Mouse (Mus musculus) cortical plate, adult 2 months (tissue): ENCODE results near the gene Arhgef26.

Source experiments
- CTCF ChIP-seq: fragments of 200-500 bp; IDR thresholded peaks from 2 replicates; pipeline ENCODE4 v1.5.1; 2011; ENCODE audit warnings: mild to moderate bottlenecking, control low read depth, low read length; ENCODE audit not compliant: insufficient read depth; ENCODE audit errors: extremely low read depth
- POLR2A ChIP-seq: fragments of 200-500 bp; IDR thresholded peaks from 2 replicates; pipeline ENCODE4 v1.6.1; 2011; ENCODE audit warnings: mild to moderate bottlenecking, low read length, control low read depth; ENCODE audit not compliant: insufficient read depth; ENCODE audit errors: extremely low read depth

GRCm38 (mm10) chr3:62414926-62415325 is 76.8 kb downstream of the Arhgef26 start:
- TF ChIP-seq CTCF: no peak
- no peak for TF ChIP-seq POLR2A
